Mouse (Mus musculus) erythroid progenitor cell, adult 5-6 weeks (primary cell): ENCODE measurements around the gene Rbks. TPM values are rescaled to one million over a fixed set of nuclear protein-coding genes. Genes with fewer than 3 reads are reported as not detected.
"Not testable (repeated sequence)": the region's sequence is repeated elsewhere in the genome, so short reads cannot be mapped to it uniquely, and the experiment has no call there.

Experiments
- ATAC-seq: replicated peaks from 2 replicates; pipeline ENCODE4 v1.8.0; 2016; ENCODE audit warnings: moderate number of reproducible peaks, mild to moderate bottlenecking, moderate TSS enrichment, inconsistent platforms; ENCODE audit not compliant: poor library complexity, low FRiP score, severe bottlenecking
- total RNA-seq, 2 experiments: library from RNA; stranded (forward) in 1 of 2; stranded (reverse) in 1 of 2; fragments of 150-400 nt in 1 of 2; fragments of 186-747, 209-891 nt in 1 of 2; gene quantifications; 2 replicates each; pipeline versions ENCODE4 v1.2.3 to v1.2.4; 2015 to 2017; ENCODE audit warnings: low replicate concordance in 2 of 2

Rbks gene
- total RNA-seq, 2 experiments from 2014 or later = 17.1 to 27.7 TPM

DNA sequence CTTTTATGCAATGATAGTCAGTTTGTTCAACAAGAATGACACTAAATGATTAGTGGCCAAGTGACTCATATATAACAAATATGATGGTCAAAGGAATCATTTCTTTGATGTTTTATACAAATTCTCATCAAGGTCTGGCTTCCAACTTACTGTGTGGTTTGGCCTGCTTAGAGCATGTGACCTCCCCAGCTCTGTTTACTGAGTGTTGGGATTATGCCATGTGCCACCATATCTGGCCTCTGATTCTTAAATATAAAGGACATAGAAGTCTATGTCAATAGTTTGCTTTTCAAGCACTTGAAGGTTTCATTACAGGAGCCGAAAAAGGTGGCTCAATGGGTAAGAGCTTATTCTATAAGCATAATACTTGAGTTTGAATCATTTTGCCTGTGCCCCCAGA, 15.1 kb downstream of the Rbks start:
- ATAC-seq = no peak

DNA sequence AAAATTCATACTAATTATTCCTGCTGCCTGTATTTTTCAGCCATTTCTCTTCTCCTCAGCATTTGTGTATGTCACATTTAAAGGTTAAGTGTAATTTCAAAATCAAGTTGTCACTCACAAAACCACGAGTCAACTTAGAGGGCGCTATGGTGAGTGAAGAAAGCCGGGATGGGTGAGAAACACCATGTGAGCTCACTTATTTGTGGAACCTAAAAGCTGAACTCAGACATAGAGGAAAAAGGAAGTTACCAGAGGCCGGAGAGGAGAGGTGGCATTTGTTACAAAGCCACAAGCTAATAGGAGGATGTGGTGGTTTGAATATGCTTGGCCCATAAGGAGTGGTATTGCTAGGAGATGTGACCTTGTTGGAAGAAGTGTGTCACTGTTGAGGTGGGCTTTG, 17.2 kb downstream of the Rbks start:
- no peak for ATAC-seq

DNA sequence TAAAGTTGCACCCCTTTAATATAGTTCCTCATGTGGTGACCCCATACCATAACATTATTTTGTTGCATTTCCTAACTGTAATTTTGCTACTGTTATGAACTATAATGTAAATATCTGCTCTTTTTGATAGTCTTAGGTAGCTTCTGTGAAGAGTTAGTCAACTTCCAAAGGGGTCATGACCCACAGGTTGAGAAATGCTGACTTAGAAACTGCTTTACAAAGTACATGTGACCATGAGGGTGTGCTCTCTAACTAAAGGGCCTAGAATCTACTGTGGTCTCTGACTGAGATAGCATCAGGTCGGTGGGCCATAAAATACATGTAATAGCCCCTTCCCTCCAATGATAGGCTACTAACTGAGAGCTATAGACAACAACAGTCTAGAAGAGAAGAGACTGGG, 19.4 kb downstream of the Rbks start:
- ATAC-seq = no peak

DNA sequence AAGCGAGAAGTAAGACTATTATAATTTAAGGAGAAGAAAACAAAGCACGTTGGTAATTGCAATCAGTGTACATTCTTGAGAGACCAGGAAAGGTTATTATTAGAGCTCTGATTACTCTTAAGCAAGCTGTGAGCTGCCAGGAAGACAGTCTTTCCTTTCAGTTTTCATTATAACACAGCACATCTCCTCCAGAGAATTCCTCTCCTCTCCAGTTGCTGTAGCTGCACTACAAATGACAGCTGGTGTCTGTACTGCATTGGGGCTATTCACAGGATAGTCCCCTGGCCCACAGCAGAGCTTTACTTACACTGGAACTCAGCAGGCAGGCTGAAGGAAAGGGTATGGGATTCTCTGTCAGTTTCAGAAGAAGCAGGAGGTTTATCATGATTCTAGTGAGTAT, 24.0 kb downstream of the Rbks start:
- ATAC-seq = no peak

DNA sequence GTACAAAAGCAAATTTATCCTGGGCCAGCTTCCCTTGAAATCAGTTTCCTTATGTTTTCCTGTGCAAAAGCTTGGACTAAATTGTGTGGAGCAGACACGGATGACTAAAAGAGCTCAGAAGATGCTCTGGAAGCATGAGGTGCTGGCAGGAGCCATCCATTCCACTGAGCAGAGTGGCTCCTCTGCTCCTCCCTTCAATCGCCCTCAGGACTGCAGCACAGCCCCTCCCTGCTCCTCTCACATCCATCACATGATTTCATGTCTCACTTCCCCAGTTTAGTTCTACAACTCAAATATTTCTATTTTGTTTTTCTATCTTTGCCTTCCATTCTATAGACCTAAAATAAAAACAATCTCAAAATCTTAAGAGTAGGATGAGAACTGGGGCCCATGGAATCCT, 26.3 kb downstream of the Rbks start:
- ATAC-seq = no peak

DNA sequence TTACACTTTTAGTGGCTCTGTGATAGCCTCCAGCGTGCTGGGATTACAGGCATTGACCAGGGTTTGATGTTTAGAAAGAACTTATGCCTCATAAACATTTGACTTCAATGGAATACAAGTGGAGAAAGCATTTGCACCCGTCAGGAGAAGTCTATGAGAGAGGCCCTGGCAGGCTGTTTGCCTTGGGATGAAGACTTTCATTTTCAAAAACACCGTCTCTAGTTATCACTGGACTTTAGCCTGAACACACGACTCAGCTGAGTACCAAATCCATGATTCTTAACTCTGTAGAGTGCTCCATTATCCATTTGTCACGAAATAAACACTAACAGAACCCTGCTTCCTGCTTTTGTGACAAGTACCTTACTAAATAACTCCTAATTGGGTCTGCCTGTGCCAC, 27.4 kb downstream of the Rbks start:
- ATAC-seq = no peak

DNA sequence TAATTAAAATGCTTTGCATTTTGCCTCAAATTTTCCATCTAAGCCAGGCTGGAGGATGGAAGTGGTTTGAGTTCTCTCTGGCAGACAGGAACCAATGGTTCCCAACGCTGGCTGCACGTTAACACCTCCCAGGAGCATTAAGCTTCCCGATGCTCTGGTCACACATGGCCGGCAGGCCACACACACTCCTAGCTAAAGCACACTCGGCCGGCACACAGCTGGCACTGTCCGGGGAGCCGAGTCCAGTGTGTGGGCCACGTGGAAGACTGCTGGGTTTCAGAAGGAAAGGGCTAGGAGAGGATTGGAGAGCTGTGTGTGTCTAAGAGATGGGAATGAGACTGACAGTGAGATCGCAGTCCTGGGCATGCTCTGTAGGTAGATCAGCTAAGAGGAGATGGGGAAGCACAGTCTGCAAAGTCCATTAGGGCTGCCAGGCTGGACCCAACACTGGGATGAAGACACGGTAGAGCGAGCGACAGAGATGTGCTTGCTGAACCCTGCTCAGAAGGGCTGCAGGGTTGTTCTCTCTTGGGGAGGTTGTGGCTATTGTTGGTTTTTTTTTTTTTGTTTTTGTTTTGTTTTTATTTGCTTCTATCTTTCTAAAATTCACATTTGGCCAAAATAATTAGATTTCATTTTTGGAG, 29.0 kb downstream of the Rbks start:
- no peak for ATAC-seq

DNA sequence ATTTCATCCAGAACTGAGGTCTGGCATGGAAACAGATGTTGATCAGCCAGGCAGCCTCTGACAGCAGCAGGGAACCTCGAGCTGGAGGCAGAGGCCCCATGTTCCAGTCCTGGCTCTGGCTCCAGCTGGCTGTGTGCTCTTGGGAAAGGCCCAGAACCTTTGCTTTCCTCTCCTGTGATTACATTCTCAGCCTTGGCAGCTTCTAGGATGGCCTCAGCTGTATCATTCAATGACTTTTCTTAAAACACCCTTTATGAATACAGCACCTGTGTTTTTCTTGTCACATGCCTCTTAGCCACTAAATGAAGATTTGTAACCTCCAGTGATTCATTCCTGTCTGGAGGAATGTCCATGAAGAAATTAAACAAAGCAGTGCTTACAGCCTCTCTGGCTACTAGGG, 31.3 kb downstream of the Rbks start:
- ATAC-seq = no peak

DNA sequence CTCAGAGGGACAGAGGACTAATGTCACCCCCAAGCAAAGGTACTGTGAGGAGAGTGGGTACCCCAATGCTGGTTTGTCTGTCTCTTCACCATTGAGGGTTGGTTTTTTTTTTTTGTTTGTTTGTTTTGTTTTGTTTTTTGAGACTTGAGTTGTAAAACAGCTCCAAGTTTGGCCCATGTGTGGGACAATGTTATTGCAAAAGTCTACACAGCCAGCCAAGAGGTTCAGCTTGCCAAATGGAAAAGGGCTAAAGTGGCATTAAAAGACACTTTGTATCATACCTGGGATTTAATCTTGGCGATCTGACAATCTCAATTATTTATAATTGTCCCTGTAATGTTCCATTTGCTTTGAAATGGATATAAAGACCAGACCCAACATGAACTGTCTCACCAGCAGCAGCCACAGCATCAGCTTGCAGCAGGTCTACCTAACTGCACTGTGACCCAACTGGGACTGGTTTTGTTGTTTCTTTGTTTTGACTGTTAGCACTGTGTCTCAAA, 41.7 kb downstream of the Rbks start:
- ATAC-seq = no peak

DNA sequence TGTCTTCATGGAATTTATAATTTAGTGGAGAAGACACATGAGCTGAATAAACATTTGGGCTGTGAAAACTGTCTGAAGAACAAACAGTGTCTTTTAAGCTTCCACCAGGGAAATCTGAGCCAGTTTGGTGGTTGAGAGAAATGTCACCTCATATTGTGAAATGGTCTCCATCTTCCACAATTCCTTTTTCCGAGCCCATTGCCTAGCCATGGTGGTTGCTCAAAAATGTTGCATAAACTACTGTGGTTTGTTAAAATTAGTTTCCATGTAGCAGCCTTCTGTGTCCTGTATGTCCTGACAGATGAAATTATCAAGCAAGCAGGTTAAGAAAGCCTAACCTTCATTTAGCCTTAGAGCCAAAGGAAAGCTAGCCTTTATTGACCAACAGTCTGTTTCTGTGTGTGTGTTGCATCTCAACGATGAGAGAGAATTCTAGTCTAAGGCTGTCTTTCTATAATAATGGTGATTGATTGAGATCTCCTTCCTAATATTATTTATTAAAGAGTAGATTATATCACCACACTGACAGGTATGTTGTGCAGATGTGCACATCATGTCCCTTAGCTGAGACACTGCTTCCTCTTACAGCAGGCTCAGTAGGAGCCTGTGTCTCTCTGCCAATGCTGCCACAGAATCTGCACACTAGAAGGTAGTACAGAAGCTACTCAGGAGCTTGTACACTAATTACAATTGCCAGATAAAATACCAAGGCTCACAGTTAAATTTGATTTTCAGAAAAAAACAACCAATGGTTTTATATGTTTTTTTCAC, 46.7 kb downstream of the Rbks start:
- ATAC-seq = no peak

DNA sequence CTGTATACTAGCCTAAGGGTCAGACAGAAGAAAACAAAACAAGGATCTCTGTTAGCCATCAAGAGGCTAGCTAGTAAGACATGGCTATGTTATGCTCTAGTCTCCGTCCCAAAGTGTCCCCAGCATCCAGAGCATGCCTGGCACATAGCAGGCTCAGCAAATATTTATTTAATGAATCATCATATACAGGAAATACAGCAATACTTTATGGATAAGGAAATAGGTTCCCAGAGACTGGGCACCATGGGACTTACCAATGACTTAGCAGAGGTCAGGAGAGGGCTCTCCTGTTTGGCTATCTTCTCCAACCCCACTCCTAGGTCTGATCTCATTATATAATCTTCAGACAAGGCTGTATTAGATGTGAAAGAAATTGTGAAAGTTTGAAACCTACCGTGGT, 50.1 kb downstream of the Rbks start:
- no peak for ATAC-seq

DNA sequence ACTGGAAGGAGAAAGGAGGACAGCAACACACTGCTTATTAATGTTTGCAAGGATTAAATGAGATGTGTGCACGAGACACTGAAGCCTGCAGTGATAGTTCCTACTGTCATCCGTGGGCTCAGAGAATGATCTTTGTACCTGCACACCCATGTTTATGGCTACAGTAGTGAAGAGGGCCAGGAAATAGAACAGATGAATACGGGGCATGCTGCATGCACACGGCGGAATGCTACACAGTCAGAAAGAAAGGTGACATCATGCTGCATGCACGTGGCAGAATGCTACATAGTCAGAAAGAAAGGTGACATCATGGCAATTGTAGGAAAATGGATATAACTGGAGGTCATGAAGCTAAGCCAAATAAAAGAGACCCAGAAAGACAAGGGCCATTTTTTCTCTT, 50.9 kb downstream of the Rbks start:
- no peak for ATAC-seq

DNA sequence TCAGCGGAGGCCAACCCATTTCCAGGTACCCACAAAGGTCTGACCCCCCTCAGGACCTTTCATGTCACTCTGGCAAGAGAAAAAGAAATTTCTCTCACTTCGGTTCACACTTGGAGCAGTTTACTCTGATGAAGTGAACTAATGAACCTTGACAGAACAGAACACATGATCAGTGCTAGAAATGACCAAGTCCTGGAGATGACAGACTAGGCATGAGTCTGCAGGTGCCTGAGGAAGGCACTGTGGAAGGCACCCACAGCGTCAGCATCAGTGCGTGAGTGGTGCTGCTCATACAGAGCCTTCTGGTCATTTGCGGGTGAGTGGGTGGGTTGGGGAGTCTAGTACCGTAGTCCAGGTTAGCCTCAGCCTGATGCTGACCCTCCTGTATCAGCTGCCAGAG, 51.6 kb downstream of the Rbks start:
- no peak for ATAC-seq

DNA sequence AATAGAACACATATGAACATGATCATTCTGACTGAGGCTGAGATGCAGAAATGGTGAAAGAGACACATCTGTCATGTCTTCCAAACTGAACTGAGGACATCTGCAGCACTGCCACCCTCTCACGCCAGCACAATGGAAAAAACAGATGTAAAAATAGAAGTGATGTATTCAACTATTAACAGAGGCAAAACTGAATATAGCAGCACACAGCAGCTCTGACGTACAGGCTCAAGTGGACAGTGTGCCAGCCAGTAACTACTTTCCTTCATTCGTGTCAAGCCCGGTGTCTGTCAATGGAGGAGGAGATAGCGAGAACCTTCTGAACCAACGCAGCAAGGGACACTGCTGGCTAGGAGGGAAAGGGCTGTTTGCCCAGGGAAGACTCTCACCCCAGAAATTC, 52.6 kb downstream of the Rbks start:
- ATAC-seq = no peak

DNA sequence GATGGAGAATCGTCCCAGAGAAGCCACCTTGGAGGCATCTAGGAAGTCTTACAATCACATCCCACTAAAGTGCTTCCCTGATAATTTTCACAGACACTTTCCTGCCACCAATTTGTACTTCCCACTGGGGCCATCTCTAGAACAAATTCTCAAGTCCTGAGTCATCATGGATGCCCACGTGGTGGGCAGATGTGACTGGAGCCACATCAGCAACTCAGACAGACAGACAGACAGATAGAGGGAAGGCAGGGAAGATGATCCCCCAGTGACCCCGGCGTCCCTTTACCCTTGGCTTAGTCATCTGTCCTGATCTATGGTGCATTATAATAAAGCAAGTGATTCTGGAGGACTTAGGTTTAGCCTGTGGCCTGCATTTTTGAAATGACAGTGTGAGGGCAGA, 53.2 kb downstream of the Rbks start:
- no peak for ATAC-seq

DNA sequence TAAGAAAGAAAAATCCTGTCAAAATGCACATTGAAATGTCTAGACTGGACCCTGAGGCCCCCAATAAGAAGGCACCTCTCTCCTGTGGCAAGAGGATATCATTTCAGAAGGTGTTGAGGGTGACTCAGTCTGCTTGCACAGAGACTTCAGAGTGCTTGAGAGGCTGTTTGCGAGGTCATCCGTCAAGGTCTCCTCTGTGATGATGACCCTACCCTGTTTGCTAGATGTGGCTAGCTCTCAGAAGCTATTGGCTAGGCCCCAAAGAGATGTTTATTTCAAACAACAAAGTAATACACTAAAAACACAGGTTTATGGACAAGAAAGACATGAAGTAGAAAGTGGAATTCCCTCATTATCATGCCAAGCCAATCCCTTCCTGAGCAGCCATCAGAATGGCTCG, 55.1 kb downstream of the Rbks start:
- ATAC-seq = no peak

DNA sequence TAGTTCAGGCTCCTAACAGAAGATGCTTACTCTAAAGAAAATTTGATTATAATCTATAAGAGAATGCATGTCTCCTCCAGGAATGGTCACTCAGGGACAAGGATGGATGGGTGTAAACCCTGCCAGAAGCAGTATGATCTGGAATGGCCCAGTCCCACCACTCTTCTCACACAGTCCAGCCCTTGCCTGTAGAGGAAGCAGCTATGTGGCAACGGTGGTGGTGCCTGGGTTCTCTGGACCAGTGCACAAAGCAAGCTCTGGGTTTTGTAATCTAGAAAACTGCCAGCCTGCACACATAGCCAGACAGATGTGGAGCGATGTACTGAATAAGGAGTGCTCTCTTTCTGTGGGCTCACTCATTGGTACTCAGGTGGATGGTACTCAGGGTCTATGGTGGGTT, 56.9 kb downstream of the Rbks start:
- ATAC-seq = no peak

DNA sequence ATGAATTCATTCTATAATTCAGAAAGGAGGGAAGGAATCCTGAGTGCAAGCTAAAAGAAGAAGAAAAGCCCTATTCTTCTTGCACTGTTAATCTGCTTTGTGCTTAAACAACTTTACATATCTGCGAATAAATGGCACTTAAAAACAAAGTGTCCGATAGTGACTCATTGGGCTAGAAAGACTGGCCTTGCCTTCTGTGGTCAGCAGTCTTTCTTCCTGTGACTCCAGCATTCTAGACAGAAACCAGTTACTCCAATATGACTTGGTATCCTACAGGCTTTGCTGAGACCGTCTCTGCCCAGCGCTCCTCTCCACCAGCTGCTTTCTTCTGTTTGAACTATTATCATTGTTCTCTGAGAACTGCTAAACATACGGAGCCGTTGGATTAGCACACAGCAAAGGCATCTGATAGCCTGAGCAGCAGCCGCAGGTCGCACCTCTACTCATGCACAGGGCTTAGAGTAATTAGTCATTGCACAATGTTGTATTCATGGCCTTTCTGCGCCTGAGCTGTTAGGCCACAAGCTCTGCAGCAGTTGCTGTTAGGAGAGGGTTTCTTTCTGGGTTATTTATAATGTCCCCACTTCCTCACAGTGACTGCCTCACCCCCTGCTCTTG, 60.7 kb downstream of the Rbks start:
- ATAC-seq = no peak

DNA sequence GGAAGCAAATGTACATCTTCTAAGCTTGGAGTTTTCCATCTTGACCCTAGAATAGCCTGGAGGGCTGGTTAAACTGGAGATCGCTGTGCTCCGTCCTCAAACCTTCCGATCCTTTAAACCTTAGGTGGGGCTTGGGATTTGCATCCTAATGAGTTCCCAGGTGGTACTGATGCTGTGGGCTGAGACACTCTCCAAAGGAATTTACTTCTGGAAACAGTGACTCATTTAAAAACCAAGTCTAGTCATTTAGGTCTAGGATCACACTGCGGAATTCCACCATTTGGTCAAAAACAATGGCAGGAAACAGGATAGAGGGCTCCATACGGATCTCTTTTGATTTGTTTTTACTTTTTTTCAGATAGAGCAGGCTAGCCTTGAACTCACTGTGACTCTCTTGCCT, 62.7 kb downstream of the Rbks start:
- no peak for ATAC-seq

DNA sequence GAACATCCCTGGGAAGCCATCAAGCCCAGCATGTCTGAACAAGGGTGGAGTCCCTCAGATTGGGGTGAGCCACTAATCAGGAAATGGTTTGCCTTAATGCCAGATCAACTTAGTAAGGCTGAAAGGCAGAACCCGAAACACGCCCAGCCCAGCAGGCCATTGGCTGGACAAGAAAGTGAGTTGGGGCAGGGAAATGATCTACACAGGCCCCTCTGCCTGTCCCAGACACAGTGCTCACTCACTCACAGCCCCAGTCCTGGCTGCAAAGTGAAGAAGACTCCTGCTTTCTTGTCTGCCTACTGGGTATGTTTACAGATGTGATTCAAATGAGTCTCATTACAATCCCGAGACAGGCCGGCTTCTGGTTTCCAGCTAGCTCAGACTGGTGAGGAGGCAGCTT, 63.3 kb downstream of the Rbks start:
- ATAC-seq = no peak

DNA sequence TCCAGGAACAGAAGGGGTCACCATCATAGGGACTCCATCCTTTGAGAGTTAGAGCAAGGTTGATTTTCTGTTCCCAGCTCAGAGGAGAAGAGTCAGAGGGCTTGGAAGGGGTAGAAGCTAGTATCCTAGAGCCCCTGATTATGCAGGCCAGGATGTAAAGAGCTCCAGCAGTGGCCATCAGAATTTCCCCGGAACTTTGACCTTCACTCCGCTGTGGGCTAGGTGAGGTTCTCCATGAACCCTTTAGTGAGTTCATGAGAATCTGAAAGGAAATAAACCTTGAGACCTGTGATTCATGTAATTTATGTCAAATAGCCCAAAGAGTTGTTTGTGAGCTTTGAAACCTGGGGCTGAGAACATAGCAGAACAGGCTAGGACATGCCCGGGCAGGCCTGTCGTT, 66.3 kb downstream of the Rbks start:
- ATAC-seq = not testable (repeated sequence)
